Mouse (Mus musculus) stomach, embryonic 14.5 days (tissue): ENCODE data around the gene Nccrp1. TPM values are rescaled to one million over a fixed set of nuclear protein-coding genes. Genes with fewer than 3 reads are reported as not detected.

Experiments
- ATAC-seq: fragments of 200-750 bp; cut with Nextera tagmentation; 2 replicates; pipeline ENCODE4 v1.8.0; 2017; ENCODE audit warnings: low read depth, moderate TSS enrichment; ENCODE audit not compliant: insufficient number of reproducible peaks, insufficient read depth, low FRiP score
- H3K27ac ChIP-seq: fragments of 300-500 bp; sonication (generic); 2 replicates; pipeline ENCODE4 v1.5.1; 2014; ENCODE audit warnings: mild to moderate bottlenecking, low read length, moderate library complexity, mixed read lengths
- H3K27me3 ChIP-seq: fragments of 300-500 bp; sonication (generic); 2 replicates; pipeline ENCODE4 v1.6.1; 2014; ENCODE audit warnings: low read length, control low read depth, mixed read lengths; ENCODE audit not compliant: control insufficient read depth, insufficient read depth
- H3K36me3 ChIP-seq: fragments of 300-500 bp; sonication (generic); 2 replicates; pipeline ENCODE4 v1.6.1; 2014; ENCODE audit warnings: mild to moderate bottlenecking, control low read depth, low read length, moderate library complexity, mixed read lengths; ENCODE audit not compliant: control insufficient read depth, insufficient read depth
- H3K4me1 ChIP-seq: fragments of 300-500 bp; sonication (generic); 2 replicates; pipeline ENCODE4 v1.6.1; 2014; ENCODE audit warnings: low read length, control low read depth, mixed read lengths; ENCODE audit not compliant: control insufficient read depth, insufficient read depth
- H3K4me2 ChIP-seq: fragments of 300-500 bp; sonication (generic); replicated peaks from 2 replicates; pipeline ENCODE4 v1.6.1; 2014; ENCODE audit warnings: low read depth, low read length, control low read depth
- H3K4me3 ChIP-seq: fragments of 300-500 bp; sonication (generic); 2 replicates; pipeline ENCODE4 v1.5.1; 2014; ENCODE audit warnings: low read depth, low read length, control low read depth
- H3K9ac ChIP-seq: fragments of 300-500 bp; sonication (generic); replicated peaks from 2 replicates; pipeline ENCODE4 v1.6.1; 2014; ENCODE audit warnings: low read depth, mild to moderate bottlenecking, control low read depth, low read length, moderate library complexity, mixed read lengths
- H3K9me3 ChIP-seq: fragments of 300-500 bp; sonication (generic); 2 replicates; pipeline ENCODE4 v1.6.1; 2016; ENCODE audit warnings: low read depth, low read length, control low read depth; ENCODE audit not compliant: control insufficient read depth
- WGBS: fragments of 180-500 bp; shearing (Covaris S2); extraction: QIAGEN DNeasy Blood & Tissue Kit; methylation state at CpG from one replicate; pipeline ENCODE4 v1.1.7; 2014; 5-methylcytosine and 5-hydroxymethylcytosine counted together
- polyA plus RNA-seq: library from polyadenylated mRNA; unstranded; fragments of >200 nt; fragmentation: Nextera tagmentation; extraction: Ambion mirVana; gene quantifications from 2 replicates; pipeline ENCODE4 v1.2.1, GENCODE M21; 2014

Nccrp1 gene
- polyA plus RNA-seq, 1 experiment from 2014 or later, result not detected

DNA sequence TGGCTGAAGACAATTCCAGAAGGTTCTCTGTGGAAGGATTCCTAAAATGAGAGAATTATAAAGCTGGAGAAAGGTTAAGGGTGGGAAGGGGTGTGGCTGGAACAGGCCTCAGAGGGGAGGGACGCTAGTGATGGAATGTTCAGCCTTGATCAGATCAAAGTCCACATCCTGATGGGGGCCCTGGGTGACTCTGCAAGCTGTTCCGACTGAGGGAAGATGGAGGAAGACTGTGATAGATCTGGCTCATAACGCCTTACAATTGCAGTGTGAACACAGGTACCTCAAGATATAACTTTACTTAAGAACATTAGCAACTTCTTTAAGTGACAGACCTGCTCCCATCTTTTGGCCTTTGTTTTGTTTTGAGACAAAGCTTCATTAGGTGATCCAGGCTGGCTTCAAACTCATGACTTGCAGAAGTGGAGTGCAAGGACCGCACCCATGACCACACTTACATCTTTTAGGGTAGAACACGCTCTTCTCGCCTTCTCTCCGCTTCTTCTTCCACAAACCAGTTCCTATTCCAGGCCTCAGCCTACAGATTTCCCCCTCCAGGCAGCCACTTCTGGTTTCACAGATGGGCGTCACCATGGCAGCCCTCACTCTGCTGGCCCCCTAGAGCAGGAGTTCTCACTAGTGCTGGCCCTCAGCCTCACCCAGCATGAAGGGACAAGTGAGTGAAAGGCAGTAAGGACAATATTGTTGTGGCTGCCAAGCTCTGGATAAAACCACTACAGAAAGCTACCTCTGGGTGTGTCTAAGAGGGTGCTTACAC is 36.7 kb upstream of the Nccrp1 start:
- 61% methylated on average over 8 of the region's 8 CpGs for WGBS
- Histone ChIP-seq H3K36me3 (no peaks in the 10 kb centered on the region), H3K9ac (0 out of 2 replicates have a peak overlapping the region, but pooled peaks have one; percentile 10), H3K4me3 (no peak overlapping the region), H3K27me3 (no peaks in the 10 kb centered on the region), H3K9me3 (no peaks in the 10 kb centered on the region), H3K4me1 (peaks cover 51% of the 10 kb centered on the region), H3K4me2 (0 out of 2 replicates have a peak overlapping the region, but pooled peaks have one; percentile 7), H3K27ac (peak overlapping the region; percentile 55; the same call in 1 of the 2 replicates)
- peak; percentile 65 for ATAC-seq

DNA sequence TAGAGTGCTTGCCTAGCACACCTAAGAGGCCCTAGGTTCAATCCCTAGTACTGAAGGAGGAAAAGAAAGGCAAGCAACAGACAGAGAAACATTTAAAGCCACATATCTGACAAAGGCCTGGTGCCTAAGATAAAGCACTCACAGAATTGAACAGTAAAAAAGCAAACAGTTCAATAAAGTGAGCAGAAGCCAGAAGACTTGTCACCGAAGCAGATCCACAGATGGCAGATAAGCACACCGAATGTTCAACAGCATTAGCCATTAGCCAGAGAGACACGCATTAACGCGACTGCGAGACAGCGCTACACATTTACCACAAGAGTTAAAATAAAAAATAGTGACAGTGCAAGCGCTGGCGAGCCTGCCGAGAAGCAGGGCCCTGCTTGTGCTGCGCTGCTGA is 35.8 kb upstream of the Nccrp1 start:
- Histone ChIP-seq H3K9me3 (no peaks in the 10 kb centered on the region), H3K9ac (no peak overlapping the region), H3K4me2 (no peak overlapping the region), H3K4me1 (peaks cover 51% of the 10 kb centered on the region), H3K4me3 (no peak overlapping the region), H3K27me3 (no peaks in the 10 kb centered on the region), H3K27ac (peak overlapping the region; percentile 48; the same call in 1 of the 2 replicates), H3K36me3 (no peaks in the 10 kb centered on the region)
- ATAC-seq, result no peak
- WGBS, result 59% methylated on average over 11 of the region's 11 CpGs

DNA sequence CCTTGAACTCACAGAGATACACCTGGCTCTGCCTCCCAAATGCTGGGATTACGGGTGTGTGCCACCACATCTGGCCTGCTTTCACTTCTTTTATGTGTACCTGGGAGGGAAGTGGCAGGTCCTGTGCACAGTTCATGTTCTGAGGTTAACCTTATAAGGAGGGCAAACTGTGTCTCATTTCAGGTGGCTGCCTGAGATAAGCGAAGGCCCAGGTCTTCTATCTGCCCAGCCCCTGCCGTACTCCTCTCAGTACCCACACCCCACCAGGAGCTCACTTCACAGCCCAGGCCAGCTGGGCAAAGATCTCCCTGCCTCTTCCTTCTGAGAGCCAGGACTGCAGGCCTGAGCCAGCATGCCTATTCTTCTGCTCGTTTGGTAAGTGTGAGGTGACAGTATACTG is 34.7 kb upstream of the Nccrp1 start:
- Histone ChIP-seq H3K27ac (peak overlapping the region; percentile 48; the same call in 1 of the 2 replicates), H3K4me3 (no peak overlapping the region), H3K9ac (no peak overlapping the region), H3K4me1 (peaks cover 53% of the 10 kb centered on the region), H3K36me3 (no peaks in the 10 kb centered on the region), H3K9me3 (no peaks in the 10 kb centered on the region), H3K4me2 (no peak overlapping the region), H3K27me3 (no peaks in the 10 kb centered on the region)
- WGBS, result 77% methylated on average over 4 of the region's 4 CpGs
- ATAC-seq, result no peak

DNA sequence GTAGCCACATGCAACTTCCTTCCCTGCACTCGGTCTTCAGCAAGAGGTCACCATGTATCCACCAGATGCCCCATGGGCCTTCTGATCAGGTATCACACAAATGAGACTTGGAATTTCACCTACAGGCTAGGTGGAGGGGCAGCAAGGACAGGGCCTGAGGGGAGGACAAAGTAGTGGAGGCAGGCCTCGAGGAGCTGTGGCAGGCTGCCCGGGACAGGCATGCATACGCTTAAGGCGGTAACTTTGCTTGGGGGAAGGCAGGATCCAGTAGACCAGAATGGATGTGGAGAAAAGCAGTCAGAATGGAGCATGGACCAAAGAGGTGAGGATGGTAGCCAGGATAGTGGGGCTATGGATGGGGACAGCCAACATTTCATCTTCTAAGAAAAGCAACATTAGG is 32.8 kb upstream of the Nccrp1 start:
- no peak overlapping the region for H3K4me2 ChIP-seq
- H3K27me3 ChIP-seq, result no peaks in the 10 kb centered on the region
- 0 out of 2 replicates have a peak, but pooled peaks cover 3% of the 10 kb centered on the region for H3K36me3 ChIP-seq
- H3K9me3 ChIP-seq, result no peaks in the 10 kb centered on the region
- H3K9ac ChIP-seq, result no peak overlapping the region
- H3K27ac ChIP-seq, result 0 out of 2 replicates have a peak overlapping the region, but pooled peaks have one; percentile 10
- H3K4me1 ChIP-seq, result peaks cover 60% of the 10 kb centered on the region
- 72% methylated on average over 5 of the region's 5 CpGs for WGBS
- no peak for ATAC-seq
- no peak overlapping the region for H3K4me3 ChIP-seq

DNA sequence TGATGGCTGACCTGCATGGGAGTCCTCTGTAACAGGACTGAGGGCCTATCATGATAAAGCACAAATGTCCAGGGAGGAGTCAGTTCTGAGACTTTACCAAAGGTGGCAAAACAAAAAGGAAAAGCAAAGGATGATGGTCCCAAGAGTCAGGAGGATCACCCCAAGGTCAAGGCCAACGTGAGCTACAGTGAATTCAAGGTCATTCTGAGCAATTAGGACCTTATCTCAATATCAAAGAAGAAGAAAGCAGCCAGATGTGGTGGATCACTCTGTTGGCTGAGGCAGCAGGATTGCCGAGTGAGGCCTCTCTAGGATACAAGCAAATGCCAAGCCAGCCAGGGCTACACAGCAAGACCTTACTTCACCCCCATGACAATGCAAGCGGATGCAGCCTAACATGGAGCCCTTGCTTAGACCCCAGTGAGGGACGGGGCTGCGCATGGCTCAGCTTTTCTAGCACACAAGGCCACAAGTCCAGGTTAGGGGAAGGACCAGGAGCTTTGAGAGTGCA is 31.5 kb upstream of the Nccrp1 start:
- no peak overlapping the region for H3K4me2 ChIP-seq
- no peak overlapping the region for H3K9ac ChIP-seq
- H3K9me3 ChIP-seq, result no peaks in the 10 kb centered on the region
- ATAC-seq, result no peak
- 0 out of 2 replicates have a peak, but pooled peaks cover 7% of the 10 kb centered on the region for H3K36me3 ChIP-seq
- WGBS, result 69% methylated on average over 5 of the region's 5 CpGs
- no peak overlapping the region for H3K4me3 ChIP-seq
- H3K27me3 ChIP-seq, result no peaks in the 10 kb centered on the region
- H3K4me1 ChIP-seq, result peaks cover 48% of the 10 kb centered on the region
- peak overlapping the region; percentile 90 for H3K27ac ChIP-seq

DNA sequence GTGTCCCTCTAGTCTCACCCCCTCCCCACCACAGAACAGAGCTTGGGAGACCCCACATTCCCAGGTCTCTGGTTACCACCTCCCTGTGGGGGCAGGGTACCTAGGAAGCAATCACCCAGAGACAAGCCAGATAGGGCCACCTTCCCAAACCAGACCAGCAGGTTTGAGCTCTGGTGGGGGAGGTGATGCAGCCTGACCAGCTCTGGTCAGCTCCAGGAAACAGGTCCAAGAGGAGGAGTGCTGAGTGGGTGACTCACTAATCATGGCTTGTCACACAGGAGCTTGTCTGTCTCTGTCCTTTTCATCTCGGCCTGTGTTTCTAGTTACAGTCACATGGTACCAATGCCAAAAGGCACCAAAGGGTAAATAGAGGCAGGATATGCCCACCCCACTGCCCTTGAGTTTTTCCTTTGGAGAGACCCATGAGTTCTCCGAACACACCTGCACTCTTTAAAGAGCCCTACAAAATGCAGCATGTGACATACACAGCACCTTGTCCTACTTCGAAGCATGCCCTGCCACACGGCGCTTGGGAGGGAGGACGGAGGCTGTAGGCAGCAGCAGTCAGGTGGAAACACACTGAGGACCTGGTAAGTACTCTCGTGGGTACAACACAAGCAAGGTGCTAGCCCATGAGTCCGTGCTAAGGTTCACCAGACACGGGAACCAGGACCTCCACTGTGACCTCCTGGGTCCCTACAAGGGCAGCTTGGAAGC is 30.9 kb upstream of the Nccrp1 start:
- Histone ChIP-seq H3K4me3 (no peak overlapping the region), H3K4me1 (peaks cover 44% of the 10 kb centered on the region), H3K27me3 (no peaks in the 10 kb centered on the region), H3K9ac (no peak overlapping the region), H3K36me3 (0 out of 2 replicates have a peak, but pooled peaks cover 7% of the 10 kb centered on the region), H3K27ac (peak overlapping the region; percentile 90), H3K9me3 (no peaks in the 10 kb centered on the region), H3K4me2 (0 out of 2 replicates have a peak overlapping the region, but pooled peaks have one; percentile 16)
- 58% methylated on average over 9 of the region's 9 CpGs for WGBS
- peak; percentile 80 for ATAC-seq

DNA sequence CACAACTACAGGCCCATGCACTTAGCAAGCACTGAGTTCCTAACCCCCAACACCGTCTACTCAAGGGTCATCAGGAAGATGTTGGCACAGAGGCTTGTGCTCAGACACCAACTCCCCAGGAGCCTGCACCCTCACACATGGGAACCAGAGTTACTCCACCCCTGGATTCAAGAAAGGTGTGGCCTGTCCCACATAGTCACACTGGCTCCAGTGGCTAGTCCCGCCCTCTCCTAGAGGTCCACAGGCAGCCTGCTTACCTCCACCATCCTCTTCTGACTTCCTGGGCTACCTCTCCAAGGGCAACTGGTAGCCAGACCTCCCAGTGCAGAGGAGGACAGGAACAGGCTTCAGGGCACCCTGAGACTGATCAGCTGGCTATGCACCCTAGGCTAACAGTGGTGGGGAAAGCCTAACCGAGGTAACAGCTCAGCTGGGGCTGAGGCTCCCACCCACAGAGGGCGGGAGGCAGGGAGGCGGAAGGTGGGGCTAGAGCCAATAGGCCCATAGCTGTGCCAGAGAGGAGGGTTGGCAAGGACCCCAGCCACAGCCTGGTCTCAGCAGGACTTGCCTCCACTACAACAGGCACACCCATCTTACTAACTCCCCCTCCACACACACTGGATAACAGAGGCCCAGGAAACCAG is 29.3 kb upstream of the Nccrp1 start:
- H3K4me1 ChIP-seq, result peaks cover 50% of the 10 kb centered on the region
- H3K4me2 ChIP-seq, result peak overlapping the region; percentile 20; the same call in 1 of the 2 replicates
- no peaks in the 10 kb centered on the region for H3K9me3 ChIP-seq
- H3K36me3 ChIP-seq, result 0 out of 2 replicates have a peak, but pooled peaks cover 7% of the 10 kb centered on the region
- H3K9ac ChIP-seq, result no peak overlapping the region; the same call in 1 of the 2 replicates
- no peak overlapping the region for H3K4me3 ChIP-seq
- ATAC-seq, result peak; percentile 77
- H3K27me3 ChIP-seq, result no peaks in the 10 kb centered on the region
- 51% methylated on average over 5 of the region's 5 CpGs for WGBS
- H3K27ac ChIP-seq, result peak overlapping the region; percentile 90; the same call in 1 of the 2 replicates

DNA sequence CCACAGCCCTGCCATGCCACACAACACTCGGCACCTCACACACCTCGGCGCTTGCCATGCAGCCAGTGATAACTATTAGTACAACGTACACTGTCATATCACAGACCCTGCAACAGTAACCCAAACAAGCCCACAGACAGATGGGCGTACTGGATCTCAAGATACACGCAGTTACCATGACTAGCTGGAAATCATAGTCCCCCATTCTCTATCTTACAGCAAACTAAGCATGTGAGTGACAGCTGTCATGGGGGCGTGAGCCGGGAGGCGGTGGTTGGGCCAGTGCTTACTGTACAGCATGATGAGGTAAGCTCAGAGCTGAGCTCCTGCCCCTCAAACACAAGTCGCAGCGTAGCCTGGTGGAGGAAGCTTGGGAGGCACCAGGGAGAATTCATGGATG is 28.5 kb upstream of the Nccrp1 start:
- WGBS, result 85% methylated on average over 11 of the region's 11 CpGs
- H3K9ac ChIP-seq, result no peak overlapping the region
- no peak for ATAC-seq
- peak overlapping the region; percentile 90; the same call in 1 of the 2 replicates for H3K27ac ChIP-seq
- no peak overlapping the region for H3K4me3 ChIP-seq
- H3K4me1 ChIP-seq, result peaks cover 58% of the 10 kb centered on the region
- H3K4me2 ChIP-seq, result no peak overlapping the region
- H3K36me3 ChIP-seq, result 0 out of 2 replicates have a peak, but pooled peaks cover 7% of the 10 kb centered on the region
- no peaks in the 10 kb centered on the region for H3K9me3 ChIP-seq
- no peaks in the 10 kb centered on the region for H3K27me3 ChIP-seq
